Mouse (Mus musculus): ENCODE data around the gene Pik3cb.

GRCm38 (mm10) chr9:99048724-99049250, 91.6 kb downstream of the Pik3cb start:
- TF ChIP-seq EP300 (IDR thresholded peaks at IDR 0.05; ENCODE audit: insufficient read depth, low read depth, low read length) = no peak
- no peak for TF ChIP-seq CTCF (IDR thresholded peaks at IDR 0.05; ENCODE audit: low read depth, low read length)
- TF ChIP-seq POLR2A (IDR thresholded peaks at IDR 0.05; ENCODE audit: insufficient read depth, low read length) = no peak
